Mouse (Mus musculus) left cerebral cortex, adult 9 months (tissue): Measurements from ENCODE around the gene Tgfb3.

Experiments
- DNase-seq, 2 experiments: peaks; one replicate each; pipeline ENCODE4 v3.0.0; 2022; ENCODE audit warnings: low spot score in 2 of 2

Tgfb3 gene

DNA sequence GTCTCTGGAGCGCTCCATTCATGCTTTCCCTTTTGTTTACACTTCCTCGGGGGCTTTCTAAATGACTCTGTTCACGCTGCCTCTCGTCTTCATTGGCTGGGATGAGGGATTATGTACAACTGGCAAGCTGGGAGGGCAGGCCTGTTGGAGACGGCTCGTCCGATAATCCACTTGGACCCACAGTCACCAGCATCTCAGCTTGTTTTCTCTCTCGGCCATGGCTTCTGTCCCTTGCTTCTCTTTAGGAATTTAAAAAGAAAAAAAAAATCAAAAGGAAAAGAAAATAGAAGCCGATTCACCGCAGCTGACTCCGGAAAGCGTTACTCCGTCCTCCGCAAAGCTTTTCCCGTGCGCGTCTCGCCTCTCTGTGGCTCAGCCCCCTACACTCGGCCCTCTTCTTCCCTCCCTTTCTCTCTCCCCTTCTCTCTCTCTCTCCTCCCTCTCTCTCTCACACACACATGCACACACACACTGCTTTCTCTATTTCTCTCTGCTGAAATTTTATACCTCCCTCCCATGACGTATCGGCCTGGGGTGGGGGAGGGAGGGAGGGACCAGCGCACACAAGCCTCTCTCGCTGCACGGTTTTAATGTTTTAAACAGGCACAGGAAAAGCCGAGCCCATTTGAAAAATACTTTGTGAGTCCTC is at the start of gene Tgfb3:
Gene Tgfb3 (minus strand): TSS at position 489 of the 649 bp plus-strand sequence.
- DNase-seq: peak in 1 of 2 experiments; percentile 47

DNA sequence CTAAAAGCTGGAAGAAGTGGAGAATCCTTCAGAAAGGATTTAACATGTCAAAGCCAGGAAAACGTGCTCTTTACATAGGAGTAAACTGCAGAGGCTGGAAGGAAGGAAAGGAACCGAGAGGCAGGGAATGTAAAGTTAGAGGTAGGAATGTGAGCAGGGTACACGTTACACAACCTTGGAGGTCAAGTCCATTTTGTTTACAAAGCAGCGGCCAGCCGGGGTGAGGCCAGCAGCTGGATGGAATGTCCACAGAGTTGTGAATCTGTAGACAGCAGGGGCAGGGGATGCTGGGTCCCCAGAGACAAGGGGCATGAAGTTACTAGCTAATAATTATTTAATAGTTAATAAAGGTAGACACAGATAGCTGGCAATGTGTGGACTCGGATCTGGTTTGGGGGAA is 49.3 kb upstream of the Tgfb3 start:
- DNase-seq: no peak

DNA sequence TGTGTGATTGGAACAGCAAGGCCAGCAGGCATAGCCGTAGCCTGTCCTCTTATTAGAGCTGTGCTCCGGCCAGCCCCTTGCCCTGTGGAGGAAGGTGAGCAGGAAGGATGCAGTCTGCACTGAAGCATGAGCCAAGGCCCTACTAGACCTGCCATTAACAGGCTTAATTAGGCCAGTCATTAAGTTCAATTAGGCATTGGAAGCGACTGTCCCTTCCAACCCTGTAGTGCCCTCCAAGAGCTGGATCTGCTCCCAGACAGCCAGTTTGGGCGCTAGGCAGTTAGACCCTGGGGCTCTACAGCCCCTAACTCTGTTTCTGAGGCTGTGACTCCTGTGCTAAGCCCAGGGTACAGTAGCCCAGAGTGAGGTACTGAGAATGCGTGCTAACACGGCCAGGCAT is 45.2 kb upstream of the Tgfb3 start:
- DNase-seq: no peak

DNA sequence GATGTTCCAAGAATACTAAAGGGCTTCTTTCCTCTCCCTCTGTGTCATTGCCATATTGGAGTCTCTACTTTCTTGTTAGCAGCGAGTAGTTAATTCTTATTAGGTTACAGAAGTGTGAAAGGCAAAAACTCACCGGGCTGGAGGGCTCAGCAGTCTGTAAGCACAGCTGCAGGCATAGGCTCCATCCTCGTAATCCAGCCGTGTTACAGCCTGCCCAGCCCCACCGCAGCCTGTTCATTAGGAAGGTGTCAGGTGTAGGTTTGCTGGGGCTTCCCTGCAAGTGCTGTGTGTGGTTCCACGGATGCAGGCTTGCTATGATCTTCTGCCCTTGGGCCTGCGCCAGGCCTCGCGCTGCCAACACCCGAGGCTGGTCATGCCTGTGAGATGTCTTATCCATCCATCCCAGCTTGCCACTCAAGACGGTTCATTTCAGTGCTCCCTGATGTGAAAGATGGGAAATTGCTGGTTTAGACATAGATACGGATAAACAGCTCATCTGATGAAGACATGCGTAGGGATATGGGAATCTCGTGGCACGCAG is 37.5 kb upstream of the Tgfb3 start:
- DNase-seq: no peak

DNA sequence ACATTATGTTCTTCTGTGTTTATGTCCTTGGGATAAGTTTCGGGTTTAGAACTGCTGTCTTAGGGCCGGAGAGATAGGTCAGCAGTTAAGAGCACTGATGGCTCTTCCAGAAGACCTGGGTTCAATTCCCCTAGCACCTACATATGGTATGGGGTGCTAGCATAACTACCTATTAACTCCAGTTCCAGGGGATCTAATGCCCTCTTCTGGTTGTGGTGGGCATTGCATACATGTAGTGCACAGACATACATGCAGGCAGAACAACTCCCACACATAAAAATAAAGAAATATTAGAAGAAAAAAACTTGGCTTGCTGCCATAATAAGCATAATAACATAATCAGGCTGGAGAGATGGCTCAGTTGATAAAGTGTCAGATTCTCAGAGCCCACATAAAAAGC is 31.8 kb upstream of the Tgfb3 start:
- DNase-seq: no peak

DNA sequence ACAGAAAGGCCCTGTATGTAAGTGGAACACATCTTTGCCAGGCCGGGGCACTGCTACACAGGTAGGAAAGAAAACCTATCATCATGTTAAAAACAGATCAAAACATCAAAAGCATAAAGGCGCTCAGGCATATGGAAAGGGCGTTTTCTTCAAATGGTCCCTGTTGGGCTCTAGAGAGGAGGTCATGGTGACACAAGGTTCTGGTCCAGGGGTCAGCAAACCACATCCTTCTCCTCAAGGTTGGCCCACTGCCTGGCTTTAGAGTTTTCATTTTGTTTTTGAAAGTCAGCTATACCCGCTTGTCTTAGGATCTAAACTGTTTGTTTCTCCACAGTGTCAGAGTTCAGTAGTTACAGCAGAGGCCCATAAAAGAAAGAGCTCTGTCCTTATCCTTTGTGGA is 30.7 kb upstream of the Tgfb3 start:
- no peak for DNase-seq

DNA sequence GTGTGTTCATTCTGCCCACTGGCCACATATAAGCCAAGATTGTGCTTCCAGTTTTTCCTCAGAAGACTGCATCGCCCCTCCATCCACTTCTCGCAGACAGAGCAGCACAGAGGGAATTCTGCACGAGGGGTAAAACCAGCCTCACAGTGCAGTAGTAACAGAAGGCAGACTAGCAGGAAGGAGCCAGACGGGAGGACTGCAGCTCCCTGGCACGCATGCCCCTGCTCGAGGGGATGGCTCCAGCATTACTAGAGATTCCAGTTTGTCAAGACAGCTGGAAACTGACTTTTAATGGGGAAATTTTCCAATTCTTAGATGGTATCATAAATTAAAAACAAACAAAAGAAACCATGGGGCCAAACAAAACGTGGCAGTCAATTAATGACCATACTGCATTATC is 28.8 kb upstream of the Tgfb3 start:
- no peak for DNase-seq

DNA sequence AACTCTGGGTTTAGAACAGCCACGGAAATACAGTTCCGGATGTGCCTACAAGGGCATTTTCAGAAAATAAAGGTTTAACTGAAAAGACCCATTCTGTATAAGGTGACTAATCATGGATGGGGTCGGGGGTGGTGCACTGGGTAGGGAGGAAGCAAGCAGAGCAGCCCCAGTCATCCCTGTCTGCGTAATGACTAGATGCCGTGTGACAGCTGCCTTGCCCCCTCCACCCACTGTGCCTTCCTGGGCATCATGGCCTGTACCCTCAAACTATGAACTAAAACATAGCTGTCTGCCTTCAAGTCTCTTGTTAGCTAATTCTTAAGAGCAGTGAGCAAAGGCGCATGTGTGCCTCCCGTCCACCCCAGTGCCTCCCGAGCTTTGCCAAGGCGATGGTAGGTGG is 27.2 kb upstream of the Tgfb3 start:
- no peak for DNase-seq

DNA sequence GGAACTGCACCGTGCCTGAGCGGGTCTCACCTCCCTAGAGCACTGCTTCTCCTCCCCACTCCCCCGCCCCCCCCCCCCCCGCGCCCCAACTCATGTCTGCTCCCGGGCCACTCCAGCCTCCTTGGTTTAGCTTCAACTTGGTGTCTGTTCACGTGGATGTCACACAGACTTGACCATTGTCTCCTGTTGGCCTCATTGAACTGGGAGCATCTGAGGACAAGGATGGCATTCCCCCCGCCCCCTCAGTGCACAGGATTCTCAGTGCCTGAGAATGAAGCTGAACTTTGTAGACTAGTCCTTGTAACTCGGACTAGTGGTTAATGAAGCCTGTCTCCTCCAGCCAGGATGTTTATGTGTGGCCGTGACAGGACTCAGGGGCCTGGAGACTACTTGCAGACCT is 26.7 kb upstream of the Tgfb3 start:
- no peak for DNase-seq

DNA sequence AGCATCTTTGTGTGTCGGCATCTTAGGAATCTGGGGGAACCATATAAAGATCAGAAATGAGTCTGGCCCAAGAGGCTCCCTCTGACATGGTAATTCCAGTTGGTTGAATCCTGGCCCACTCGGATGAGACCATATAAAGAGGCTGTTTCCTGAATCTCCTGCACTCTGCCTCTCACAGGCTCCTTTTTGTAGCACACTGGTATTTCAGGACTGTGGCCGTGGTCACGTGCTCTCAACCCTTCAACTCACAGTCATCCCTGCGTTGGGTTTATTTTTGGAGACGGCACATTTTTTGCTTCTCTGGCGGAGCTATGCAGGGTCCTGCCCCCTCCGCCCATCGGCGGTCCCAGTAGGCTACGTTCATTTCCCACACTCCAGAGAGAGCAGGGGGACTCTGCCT is 25.5 kb upstream of the Tgfb3 start:
- no peak for DNase-seq

DNA sequence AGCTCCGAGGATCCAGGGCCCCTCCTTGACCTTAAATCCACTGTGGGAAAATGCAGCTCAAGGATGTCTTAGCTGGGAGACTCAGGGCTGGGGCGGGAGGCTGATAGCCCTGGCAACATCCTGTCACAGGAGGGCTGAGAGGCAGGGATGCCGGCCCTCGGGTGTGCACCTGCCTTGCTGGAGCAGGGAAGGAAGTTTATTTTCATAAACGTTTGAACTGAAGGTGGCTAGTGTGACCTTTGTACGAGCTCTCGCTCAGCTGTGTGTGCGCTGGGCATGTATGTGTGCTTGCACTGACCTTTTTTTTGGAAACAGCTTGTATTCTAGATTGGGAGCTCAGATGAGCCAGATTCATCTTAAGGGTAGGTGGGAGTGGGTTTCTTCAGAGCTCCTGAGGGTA is 25.0 kb upstream of the Tgfb3 start:
- no peak for DNase-seq

DNA sequence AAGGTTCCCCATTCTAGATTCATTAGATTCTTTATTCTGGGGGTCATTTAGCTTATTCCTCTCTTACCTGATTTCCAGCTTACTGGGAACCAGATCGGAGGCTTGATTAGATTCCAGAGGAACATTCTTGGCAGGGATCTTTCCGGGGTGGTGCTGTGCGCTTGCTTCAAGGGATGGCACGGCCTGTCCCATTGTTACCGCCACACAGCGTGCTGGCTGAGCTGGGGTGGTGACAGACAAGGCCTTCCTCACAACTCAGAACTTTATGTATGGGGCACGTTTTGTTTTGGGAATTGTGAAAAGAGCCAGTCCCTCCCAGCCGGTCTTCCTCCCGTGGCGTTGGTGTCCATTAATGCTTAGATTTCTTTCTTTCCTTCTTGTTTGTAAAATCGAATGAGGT is 24.6 kb upstream of the Tgfb3 start:
- DNase-seq: peak in 1 of 2 experiments; percentile 47

DNA sequence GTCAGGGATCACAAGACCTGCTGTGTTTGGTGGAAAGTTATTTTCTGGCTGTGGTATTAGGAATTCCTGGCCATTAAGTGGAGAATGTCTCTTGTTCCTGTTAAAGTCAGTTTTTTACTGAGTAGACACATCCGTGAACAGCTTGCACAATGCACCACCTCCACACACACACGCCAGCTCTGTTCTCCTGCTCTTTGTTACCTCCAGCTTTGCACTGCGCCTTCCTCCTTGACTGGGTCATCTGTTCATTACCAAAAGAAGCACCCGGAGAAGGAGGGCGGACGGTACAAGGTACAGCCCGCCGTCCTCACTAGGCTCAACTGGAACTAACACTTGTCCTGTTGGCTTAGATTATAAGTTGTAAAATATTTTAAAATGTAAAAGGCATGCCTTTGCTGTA is 23.8 kb upstream of the Tgfb3 start:
- DNase-seq: no peak

DNA sequence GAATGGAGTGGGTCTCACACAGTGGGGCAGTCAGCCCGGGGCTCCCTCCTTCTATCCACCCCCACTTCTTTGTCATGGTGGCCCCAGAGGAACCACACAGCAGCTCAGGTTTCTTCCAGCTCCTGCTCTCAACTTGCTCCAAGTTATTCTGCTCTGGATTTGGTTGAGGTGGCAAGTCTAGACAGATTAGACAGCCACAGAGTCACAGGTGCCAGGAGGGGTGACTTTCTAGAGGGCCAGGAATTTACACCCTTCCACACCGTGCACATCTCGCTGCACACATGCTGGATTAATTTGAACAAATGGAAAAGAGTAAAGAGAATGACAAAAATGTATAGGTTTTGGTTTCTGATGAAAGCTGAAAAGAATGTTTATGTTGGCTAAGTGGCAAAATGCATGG is 21.9 kb upstream of the Tgfb3 start:
- DNase-seq: no peak

DNA sequence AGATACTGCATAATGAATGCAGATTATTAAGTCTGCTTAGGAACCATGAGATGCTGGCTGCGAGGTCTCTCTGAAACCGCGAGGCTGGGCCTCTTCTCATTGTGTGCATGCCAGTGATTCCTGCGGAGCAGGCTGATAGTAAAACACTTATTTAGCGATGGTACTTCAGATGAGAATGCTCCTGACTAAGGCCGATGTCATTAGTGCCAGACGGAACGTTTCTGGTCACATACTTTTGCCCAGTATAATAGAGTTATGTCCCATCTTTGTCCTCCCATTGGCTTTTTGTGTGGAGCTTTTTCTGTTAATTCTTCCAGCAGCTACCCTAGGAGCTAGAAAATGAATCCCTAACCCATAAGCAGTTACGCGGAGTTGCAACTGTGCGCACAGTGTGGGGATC is 18.9 kb upstream of the Tgfb3 start:
- DNase-seq: no peak

DNA sequence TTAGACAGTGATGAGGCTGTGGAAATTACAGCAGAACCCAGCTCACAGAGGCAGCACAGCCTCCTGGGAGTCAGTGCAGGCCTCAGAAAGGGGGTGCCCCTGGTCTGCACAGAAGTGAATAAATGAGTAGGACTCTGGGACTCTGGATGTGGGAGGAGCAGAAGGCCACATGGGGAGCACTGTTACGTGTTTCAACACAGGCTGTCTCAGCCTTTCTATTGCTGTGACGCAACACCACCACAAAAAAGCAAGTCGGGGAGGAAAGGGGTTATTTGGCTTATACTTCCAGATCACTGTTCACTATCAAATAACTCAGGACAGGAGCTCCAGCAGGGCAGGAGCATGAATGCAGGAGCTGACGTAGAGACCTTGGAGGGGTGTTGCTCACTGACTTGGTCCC is 17.0 kb upstream of the Tgfb3 start:
- DNase-seq: no peak

DNA sequence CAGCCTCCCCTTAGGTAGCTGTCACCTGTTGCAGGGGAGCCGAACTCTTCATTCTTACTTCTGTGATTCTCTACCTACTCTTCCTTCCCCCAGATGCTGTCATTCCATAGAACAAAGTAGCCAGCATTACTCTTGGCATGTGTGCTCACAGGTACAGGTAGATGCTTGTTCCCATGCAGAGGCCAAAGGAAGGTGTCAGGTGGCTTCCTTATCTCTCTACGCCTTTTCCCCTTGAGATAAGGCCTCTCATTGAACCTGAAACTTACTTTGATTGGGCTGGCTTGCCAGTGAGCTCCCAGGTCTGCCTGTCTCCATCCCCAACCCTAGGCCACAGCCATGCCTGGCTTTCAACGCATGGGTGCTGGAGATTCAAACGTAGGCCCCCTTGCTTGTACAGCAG is 15.2 kb upstream of the Tgfb3 start:
- DNase-seq: no peak

DNA sequence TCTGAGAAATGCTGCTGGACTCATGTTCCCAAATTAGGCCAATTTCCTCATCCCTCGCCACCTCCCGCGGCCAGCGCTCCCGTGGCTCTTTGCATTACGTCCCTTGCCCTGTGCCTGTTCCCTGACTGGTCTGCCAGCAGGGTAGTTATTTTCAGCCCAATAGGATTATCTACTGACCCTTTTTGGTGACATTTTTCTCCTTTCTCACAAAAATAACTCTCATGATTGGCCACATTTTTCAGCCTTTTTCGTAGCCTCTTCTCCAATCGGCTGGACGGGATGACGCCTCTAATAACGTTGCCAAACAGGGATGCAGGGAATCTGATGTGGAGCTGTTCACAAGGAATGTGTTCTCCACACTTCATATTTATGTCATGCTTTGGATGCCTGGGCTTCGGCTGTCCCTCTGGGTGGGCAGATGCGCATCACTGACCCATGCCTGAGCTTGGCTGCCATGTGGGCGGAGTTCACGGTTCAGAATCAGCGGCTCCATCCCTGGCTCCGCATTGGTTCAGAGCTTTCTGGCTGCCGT is 12.8 kb upstream of the Tgfb3 start:
- no peak for DNase-seq

DNA sequence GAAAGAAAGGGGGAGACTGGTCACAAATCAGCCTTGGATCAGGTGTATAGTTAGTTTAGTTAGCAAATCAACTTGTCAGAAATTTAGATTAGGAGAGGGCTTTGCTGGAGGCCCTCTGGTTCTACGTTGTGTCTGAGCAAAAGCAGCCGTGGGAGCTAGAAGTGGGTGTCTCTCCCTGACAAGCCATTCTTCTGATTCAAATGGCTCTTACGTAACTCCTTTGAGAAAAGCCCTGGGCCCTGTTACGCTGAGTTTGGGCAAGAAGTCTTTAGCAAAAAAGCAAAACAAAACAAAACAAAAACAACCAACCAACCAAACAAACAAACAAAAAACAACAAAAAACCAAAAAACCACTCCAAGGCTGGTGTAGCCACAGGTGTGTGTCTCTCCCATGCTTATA is 11.9 kb upstream of the Tgfb3 start:
- DNase-seq: no peak

DNA sequence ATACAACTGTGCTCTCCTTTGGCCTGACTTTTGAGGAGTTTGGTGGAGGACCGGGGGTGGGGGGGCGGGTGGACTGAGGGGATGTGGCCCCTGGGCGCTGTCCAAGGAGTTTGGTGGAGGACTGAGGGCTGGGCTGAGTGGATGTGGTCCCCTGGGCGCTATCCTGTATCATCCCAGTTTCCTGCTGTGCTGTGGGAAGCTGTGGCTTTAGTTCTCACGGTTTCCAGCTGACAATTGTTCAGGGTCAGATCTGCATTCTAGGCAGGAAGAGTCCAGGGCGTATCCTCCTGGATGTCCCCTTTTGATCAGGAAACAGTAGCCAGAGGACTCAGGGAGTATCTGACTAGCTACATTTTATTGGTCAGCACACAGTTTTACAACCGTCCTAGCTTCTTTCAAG is 9.2 kb upstream of the Tgfb3 start:
- DNase-seq: no peak

DNA sequence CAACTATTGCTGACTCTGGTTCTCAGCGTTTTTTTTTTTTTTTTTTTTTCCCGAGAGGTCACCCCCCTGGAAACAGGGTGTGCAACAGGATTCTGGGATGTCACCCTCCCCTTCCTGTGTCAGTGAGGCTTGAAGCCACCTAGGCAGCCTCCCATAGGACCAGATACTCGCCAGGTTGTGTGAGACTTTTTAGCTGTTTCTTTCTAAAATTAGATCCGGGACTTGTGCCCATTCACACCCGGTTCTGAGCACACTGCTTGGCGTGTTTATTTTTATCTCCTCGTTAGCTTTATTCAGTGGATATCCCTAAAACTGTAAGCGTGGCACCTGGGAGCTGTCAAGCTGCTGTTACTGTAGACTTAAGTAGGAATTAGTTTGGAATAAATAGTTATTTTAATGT is 7.7 kb upstream of the Tgfb3 start:
- DNase-seq: no peak

DNA sequence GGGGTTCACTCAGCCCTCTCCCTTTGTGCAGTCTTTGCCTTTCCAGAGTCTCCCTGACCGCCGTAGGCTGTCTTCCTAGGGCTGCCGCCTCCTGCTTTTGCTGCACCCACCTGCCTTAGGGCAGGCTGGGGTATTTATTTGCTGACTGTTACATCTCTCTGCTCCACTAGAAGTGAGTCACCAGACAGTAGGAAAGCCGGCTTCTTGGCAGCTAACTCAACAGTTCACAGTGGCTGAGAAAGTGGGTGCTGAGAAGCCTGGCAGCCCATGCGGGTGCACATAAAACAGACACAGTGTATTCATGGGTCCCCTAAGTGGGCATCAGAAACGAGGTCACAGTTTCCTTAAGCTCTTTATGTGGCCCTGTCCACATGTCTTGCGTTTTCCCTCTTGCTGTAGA is 7.0 kb upstream of the Tgfb3 start:
- peak in 1 of 2 experiments; percentile 77 for DNase-seq

DNA sequence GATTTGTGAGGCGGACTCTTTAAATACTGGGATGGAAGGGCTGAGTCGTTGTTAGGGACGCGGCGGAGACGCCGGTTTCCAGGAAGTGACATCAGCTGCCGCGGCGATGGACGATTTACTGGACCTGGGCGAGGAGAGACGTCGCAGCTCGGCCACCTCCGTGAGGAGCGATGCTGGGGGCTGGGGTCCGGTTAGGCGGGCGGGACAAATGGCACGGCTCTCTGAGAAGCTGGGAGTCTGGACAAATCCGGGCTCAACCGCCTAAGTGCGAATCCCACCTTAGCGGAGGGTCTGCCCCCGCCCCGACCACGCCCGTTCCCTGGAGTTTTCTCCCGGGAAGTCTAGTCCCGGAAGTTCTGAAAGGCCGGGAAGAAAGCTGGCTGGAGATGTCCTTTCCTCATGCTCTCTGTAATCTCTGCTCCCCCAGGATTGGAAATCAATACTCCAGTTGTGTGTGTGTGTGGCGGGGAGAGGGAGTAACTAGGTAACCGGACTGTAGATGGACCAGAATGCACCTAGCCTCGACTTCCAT is 3.7 kb upstream of the Tgfb3 start, which contains the start of gene Ift43:
Gene Ift43 (plus strand): TSS at position 61 of the 532 bp plus-strand sequence.
- peak in 1 of 2 experiments; percentile 83 for DNase-seq
